Mouse (Mus musculus) brain, embryonic 14.5 days (tissue): ENCODE measurements at regions not wholly inside any gene's neighbourhood (a gene's known extent, or its start where the extent isn't known, plus 50 kb on each side); places are given as distances from the start of the nearest gene placed in this dataset.

ENCODE experiments used
- CTCF ChIP-seq: fragments of 200-500 bp; IDR thresholded peaks from 2 replicates; pipeline ENCODE4 v1.5.1; 2012; ENCODE audit warnings: inconsistent platforms, mild to moderate bottlenecking, moderate library complexity, borderline replicate concordance; ENCODE audit not compliant: insufficient read depth, insufficient read length; ENCODE audit errors: extremely low read depth
- POLR2A ChIP-seq: fragments of 200-500 bp; IDR thresholded peaks from 2 replicates; pipeline ENCODE4 v1.6.1; 2012; ENCODE audit warnings: mild to moderate bottlenecking, inconsistent platforms, borderline replicate concordance; ENCODE audit not compliant: poor library complexity, insufficient read depth, insufficient read length, severe bottlenecking; ENCODE audit errors: extremely low read depth

GRCm38 (mm10) chr6:49696990-49697389 lies 125.5 kb upstream of the Npy start:
- no peak for TF ChIP-seq POLR2A
- no peak for TF ChIP-seq CTCF
